Mouse (Mus musculus) neutrophil, adult 59 days (primary cell): ENCODE measurements around the gene Chd9. TPM values are rescaled to one million over a fixed set of nuclear protein-coding genes. Genes with fewer than 3 reads are reported as not detected.

Source experiments
- total RNA-seq, 2 experiments: library from RNA; stranded (reverse); gene quantifications; 1 replicate in 1 of 2; 2 replicates in 1 of 2; pipeline ENCODE4 v1.2.4; 2023

Chd9 gene
- total RNA-seq = 10 to 100 TPM; 36.2 to 40.1 TPM

GRCm38 (mm10) chr8:90828181-90828986 is at the start of gene Chd9:
Chd9 (plus strand) TSS chr8:90828352.

GRCm38 (mm10) chr8:90817293-90817692 is 10.9 kb upstream of the Chd9 start, which contains the start of gene Gm19935:
Gm19935 (minus strand) TSS chr8:90817393.

GRCm38 (mm10) chr8:91069834-91070233 is 241.7 kb downstream of the Chd9 start, which contains the start of gene Rbl2:
Rbl2 (plus strand) TSS chr8:91070057.

Other genes with a start within 250 kb of the Chd9 start
- gene Gm19935, start 11.0 kb upstream of the Chd9 start, total RNA-seq = not detected
- gene Rbl2, start 241.7 kb downstream of the Chd9 start, total RNA-seq = 10 to 100 TPM; 38.8 to 47.5 TPM